Mouse (Mus musculus): Measurements from ENCODE around the gene Hmg20a.

Gene Hmg20a

GRCm38 (mm10) chr9:56417948-56418737 lies at the start of gene Hmg20a, which contains the start of gene Peak1:
Gene Hmg20a, plus strand, starts transcription at chr9:56418609.
Gene Peak1, minus strand, starts transcription at chr9:56418067.
- in situ Hi-C loops (cut with MboI, MseI), result loop anchor here (10.0 kb wide), 1 partner anchor 87 kb away; no protein-coding TSS in a partner anchor

GRCm38 (mm10) chr9:56368814-56369213 lies 49.6 kb upstream of the Hmg20a start:
- in situ Hi-C loops (cut with MboI, MseI), result no loop called here

- in situ Hi-C loops (cut with MboI, MseI), result no loop called here
These were observed 47.7 kb upstream of the Hmg20a start for GRCm38 (mm10) chr9:56370710-56371109.

- in situ Hi-C loops (cut with MboI, MseI), result no loop called here
These were observed 44.0 kb upstream of the Hmg20a start for GRCm38 (mm10) chr9:56374401-56374800.

DNA sequence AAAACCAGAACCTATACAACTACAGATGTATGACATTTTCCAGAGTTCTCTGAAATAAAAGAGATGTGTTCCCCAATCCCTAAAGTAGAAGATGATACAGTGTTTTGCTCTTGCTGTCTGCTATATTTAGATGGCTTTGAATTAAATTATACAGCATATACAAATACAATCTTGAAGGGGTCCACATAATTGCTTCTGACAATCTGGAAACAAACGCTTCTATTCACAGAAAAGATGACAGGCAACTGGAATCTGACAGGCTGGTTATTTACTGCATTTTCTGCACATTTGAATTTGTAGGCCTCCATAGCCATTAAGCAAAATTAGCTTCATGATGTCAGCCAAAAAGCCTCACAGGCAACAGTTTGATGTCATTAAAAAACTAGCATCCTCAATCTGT lies 35.6 kb upstream of the Hmg20a start:
- in situ Hi-C loops (cut with MboI, MseI), result loop anchor here in 1 of 2 experiments (10.0 kb wide), 1 partner anchor 838 kb away; no protein-coding TSS in a partner anchor

GRCm38 (mm10) chr9:56392857-56393256 lies 25.6 kb upstream of the Hmg20a start:
- in situ Hi-C loops (cut with MboI, MseI), result no loop called here

DNA sequence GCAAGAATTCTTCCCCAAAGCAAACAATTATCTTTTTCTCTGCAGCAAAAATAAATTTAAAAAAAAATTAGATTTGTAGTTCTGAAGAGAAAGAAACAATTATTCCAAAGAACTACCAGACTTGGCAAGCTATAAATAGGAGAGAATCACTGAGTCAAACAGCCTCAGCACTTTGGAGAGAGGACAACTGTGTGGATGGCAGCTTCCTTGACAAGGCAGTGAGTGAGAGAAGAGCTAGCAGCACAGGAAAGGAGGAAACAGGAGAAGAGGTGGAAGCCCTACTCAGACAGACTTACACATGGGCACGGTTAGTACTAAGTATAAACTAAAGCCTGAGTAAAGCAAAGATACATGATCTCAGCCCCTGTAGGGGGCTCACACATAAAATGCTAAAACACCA lies 22.1 kb upstream of the Hmg20a start:
- in situ Hi-C loops (cut with MboI, MseI), result no loop called here

- in situ Hi-C loops (cut with MboI, MseI), result no loop called here
These were observed 13.8 kb upstream of the Hmg20a start for GRCm38 (mm10) chr9:56404619-56405018.

- in situ Hi-C loops (cut with MboI, MseI), result loop anchor here (10.0 kb wide), 1 partner anchor 95 kb away; no protein-coding TSS in a partner anchor
These were observed 8.5 kb upstream of the Hmg20a start for GRCm38 (mm10) chr9:56409928-56410327.

DNA sequence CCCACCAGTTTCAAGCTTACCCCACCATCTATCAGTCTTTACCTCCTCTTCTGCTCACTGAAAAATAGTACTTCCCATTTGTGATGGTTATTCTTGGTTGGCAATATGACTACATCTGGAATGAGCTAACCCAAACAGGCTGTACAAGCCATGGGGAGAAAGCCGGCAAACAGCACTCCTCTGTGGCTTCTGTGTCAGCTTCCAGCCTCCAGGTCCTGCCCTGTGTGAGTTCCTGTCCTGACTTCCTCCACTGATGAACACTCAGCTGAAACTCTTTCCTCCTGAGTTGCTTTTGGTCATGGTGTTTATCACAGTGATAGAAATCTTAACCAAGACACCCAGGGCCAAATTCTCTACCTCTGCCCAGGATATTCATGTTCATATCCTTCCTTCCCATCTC lies 5.7 kb upstream of the Hmg20a start:
- in situ Hi-C loops (cut with MboI, MseI), result loop anchor here (10.0 kb wide), 1 partner anchor 92 kb away; no protein-coding TSS in a partner anchor

- in situ Hi-C loops (cut with MboI, MseI), result loop anchor here (10.0 kb wide), 1 partner anchor 90 kb away; no protein-coding TSS in a partner anchor
These were observed 4.1 kb upstream of the Hmg20a start for GRCm38 (mm10) chr9:56414322-56414721.

DNA sequence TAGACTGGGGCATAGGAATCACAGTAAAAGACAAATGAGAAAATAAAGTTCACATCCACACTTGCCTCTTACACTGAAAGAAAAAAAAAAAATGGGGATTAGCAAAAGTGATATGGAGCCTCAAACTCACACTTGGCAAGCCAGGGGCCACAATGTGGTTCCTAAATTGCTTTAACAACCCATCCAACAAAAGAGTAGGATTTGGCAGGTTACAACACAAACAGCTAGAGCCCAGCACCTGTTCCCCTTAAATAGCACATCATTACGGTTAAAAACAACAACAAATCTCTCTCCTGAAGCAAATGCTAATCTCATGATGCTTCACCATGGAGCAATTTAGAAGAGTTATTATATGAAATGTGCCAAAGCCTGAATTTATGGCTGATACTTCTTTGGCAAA lies 3.0 kb upstream of the Hmg20a start:
- in situ Hi-C loops (cut with MboI, MseI), result loop anchor here (10.0 kb wide), 1 partner anchor 89 kb away; no protein-coding TSS in a partner anchor

DNA sequence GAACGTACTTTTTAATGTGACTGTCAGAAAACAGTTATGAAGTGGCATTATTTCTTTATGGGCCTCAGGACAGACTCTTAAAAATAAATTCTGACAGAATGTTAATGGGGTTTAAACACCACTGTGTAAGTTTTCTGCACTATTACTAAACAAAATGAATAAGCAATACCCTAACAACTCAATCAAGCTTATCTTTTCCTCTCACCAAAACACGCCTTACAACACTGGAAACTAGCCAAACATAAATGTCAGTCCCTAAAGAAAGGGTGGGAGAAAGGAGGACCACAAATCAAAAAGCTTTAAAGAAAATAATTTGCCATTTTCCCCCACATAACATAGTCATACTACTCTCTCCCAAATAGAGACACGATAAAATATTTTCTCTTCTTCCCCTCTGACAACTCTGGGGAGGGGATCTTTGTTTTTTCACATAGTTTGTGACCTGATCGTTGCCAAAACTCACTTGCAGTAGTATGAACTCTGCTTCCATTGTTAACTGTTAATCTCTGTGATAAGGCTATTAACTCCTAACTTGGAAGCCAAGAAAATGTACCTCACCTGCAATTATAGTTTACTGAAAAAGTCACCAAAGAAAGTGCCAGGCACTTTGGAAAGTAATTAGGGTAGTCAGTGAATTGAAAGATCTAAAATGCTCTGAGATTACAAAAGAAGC lies 2.3 kb upstream of the Hmg20a start:
- in situ Hi-C loops (cut with MboI, MseI), result loop anchor here (10.0 kb wide), 1 partner anchor 89 kb away; no protein-coding TSS in a partner anchor

DNA sequence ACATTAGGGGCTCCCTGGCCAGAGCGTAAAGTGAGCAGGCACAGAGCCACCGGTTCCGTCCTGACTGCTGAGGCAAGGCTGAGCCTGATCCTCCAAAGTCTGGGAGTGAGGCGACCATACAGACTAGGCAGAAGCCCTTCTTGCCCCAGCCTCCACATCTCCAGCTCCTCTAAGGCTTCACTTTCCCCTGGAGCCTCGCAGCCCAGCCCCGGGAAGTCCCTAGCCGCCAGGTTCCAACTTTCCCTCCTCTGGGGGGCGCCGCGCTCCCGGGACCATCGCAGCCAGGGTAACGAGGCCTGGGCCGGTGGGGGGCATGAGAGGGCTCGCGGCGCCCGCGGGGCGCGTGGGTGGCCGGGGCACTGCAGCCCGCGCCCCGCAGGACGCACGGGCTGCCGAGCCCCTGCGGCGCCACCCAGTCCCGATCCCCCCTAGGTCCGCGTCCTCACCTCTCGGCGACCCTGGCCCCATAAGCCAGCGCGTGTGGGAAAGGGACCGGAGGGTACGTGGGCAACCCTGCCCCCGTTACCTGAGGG lies 928 bp upstream of the Hmg20a start:
- in situ Hi-C loops (cut with MboI, MseI), result loop anchor here (10.0 kb wide), 1 partner anchor 87 kb away; no protein-coding TSS in a partner anchor

GRCm38 (mm10) chr9:56418738-56419239 lies 380 bp downstream of the Hmg20a start:
- in situ Hi-C loops (cut with MboI, MseI), result loop anchor here (10.0 kb wide), 1 partner anchor 86 kb away; no protein-coding TSS in a partner anchor

DNA sequence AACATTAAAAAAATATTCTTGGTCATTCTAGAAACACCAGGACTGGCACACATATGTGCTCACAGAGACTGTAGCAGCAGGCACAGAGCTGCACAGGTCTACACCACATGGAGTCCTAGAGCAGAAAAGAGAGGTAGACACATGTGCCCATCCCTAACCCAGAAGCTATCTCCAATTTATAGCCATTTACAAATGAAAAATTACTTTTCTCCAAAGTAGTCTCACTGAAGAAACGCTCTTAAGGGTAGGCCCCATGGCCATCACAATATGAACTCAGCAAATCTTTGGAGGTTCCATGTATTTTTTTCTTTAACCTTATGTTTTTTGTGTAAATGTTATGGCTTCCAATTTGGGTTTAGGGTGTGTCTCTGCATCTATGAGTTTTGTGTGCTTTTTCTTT lies 1.8 kb downstream of the Hmg20a start:
- in situ Hi-C loops (cut with MboI, MseI), result loop anchor here in 1 of 2 experiments (5.0 kb wide), 1 partner anchor 47 kb away; no protein-coding TSS in a partner anchor

GRCm38 (mm10) chr9:56420892-56421601 lies 2.6 kb downstream of the Hmg20a start:
- in situ Hi-C loops (cut with MboI, MseI), result loop anchor here in 1 of 2 experiments (5.0 kb wide), 1 partner anchor 46 kb away; no protein-coding TSS in a partner anchor

DNA sequence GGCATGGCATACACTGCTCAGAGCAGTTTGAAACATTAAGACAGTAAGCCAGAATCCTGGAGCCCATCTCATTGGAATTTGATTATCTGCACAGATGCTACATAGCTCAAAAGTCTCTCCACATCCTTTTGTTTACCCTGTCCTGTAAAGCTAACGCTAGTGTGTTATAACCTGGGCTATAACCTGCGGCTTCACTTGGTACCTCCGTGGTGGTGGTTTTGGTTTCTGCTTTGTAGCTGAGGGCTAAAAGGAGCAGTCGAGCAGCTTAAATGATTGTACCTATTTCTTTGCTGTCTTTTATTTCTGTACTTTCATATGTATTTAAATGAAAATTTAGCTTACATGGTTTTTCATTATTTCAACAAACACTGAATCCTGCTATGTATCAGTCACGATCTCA lies 3.6 kb downstream of the Hmg20a start:
- in situ Hi-C loops (cut with MboI, MseI), result loop anchor here in 1 of 2 experiments (5.0 kb wide), 1 partner anchor 45 kb away; no protein-coding TSS in a partner anchor

GRCm38 (mm10) chr9:56424861-56425260 lies 6.5 kb downstream of the Hmg20a start:
- in situ Hi-C loops (cut with MboI, MseI), result loop anchor here in 1 of 2 experiments (5.0 kb wide), 1 partner anchor 42 kb away; no protein-coding TSS in a partner anchor

GRCm38 (mm10) chr9:56435821-56436526 lies 17.6 kb downstream of the Hmg20a start:
- in situ Hi-C loops (cut with MboI, MseI), result loop anchor here in 1 of 2 experiments (5.0 kb wide), 1 partner anchor 46 kb away; no protein-coding TSS in a partner anchor
